Mouse (Mus musculus): Measurements from ENCODE around the gene Rpl5. TPM values are rescaled to one million over a fixed set of nuclear protein-coding genes. Genes with fewer than 3 reads are reported as not detected.

Rpl5 gene
- total RNA-seq, 2 experiments from 2014 or later, result 147 to 148 TPM

GRCm38 (mm10) chr5:107938886-107939285 is 38.6 kb downstream of the Rpl5 start:
- intact Hi-C loops (cut with DNase I), result no loop called here
- DNase-seq, result no peak

- intact Hi-C loops (cut with DNase I), result no loop called here
Observed at GRCm38 (mm10) chr5:107939701-107940100, 39.4 kb downstream of the Rpl5 start.

DNA sequence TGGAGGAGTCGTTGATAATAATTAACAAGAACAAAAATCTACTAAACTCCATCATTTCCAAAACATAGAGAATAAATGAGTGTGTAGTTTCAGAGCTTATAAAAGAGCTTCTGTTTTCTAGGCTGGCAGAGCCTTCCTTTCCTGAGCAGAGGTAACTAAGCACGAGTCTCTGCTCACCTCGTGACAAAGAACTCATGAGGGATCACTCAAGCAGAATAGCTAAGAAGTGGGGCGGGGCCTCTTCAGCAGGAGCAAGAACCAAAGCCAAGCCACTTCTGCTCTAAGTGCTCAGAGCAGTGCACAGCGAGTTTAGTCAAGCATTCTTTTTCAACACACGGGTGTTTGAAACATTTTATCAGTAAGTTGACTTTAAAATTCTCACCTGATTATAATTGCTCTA is 40.9 kb downstream of the Rpl5 start:
- intact Hi-C loops (cut with DNase I), result no loop called here
- DNase-seq, result no peak

More at GRCm38 (mm10) chr5:107939701-107940100, 39.4 kb downstream of the Rpl5 start:
- DNase-seq, result no peak

DNA sequence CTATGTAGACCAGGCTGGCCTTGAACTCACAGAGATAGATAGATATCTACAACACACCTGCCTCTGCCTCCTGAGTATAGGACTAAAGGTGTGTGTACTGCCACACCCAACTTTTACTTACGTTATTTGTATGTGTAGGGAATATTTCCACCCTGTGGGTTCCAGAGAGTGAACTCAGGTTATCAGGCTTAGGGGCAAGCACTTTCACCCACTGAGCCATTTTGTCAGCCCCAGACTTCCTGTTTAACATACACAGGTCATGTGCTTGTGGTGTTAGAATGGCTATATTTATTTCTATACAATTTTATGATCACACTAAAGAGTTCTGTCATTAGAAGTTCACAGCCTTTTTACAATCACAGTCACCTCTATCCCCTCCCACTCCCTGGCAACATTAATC is 42.6 kb downstream of the Rpl5 start:
- no peak for DNase-seq
- intact Hi-C loops (cut with DNase I), result no loop called here

GRCm38 (mm10) chr5:107943526-107943925 is 43.2 kb downstream of the Rpl5 start:
- no peak for DNase-seq
- intact Hi-C loops (cut with DNase I), result no loop called here

- DNase-seq, result no peak
- intact Hi-C loops (cut with DNase I), result no loop called here
Observed at GRCm38 (mm10) chr5:107946475-107946874, 46.2 kb downstream of the Rpl5 start.

DNA sequence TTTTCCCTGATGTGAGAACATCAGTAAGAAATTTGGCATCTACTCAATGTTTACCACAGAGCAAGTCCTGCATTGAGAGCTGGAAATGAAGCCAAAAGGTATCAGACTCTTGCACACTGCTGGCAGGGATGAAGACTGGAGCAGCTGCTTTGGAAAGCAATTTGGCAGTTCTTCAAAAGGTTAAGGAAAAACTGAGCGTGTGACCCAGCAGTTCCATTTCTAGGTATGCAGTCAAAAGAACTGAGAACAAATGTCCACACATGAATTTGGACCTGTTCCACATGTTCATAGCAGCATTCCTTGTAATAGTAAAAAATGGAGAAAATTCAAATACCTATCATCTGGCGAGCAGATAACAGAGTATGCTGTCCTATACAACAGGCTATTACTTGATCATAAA is 47.2 kb downstream of the Rpl5 start:
- intact Hi-C loops (cut with DNase I), result no loop called here
- DNase-seq, result no peak

DNA sequence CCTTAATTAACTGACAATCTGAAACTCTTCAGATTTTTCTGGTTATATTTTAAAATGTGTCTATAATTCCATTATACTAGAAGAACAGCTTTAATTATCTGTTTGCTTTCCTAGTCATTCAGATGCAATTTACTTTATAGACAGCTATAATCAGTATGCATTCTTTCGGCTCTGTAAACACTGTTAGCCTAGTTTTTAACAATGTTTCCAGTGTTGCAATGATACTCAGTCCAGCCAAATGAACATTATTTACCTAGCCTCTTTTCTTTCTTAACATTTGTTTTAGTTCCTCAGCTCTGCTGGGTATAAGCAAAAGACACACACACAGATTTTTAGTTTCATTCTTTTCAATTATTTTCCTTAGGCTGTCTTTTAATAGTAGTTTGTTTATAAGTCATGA is 48.6 kb downstream of the Rpl5 start:
- intact Hi-C loops (cut with DNase I), result no loop called here
- DNase-seq, result no peak

DNA sequence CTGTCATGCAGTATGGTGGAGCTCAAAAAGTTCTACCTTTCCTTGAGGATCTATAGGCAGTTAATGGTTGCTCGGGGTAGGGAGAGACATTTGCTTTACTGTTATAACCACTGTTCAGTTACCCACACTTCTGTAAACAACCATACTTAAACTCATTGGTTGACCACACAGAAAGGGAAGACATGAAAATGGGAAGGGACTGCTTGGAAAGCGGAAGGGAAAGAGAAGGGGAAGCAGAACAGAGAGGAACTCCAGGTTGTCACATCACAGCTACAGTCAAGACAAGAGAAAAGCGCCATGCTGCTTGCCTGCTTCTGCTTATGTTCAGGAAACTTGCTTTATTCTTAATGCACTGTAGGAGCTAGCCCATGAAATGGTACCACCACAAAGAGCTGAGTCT is 49.3 kb downstream of the Rpl5 start:
- DNase-seq, result no peak
- intact Hi-C loops (cut with DNase I), result no loop called here

GRCm38 (mm10) chr5:107950643-107951042 is 50.3 kb downstream of the Rpl5 start:
- no peak for DNase-seq
- intact Hi-C loops (cut with DNase I), result no loop called here

Other genes starting within 250 kb of the Rpl5 start
- gene Gfi1, start 174.5 kb upstream of the Rpl5 start, total RNA-seq (2021), result under 1 TPM in 1 of 2 experiments, not detected in 1; 0.36 TPM
- gene Ube2d2b, start 70.4 kb upstream of the Rpl5 start, total RNA-seq (2021), result not detected
- 10 to 100 TPM; 69.0 to 75.8 TPM for gene Evi5, start 25.4 kb upstream of the Rpl5 start, total RNA-seq (2021)
- gene Fam69a, start 86.6 kb downstream of the Rpl5 start, total RNA-seq (2021), result 10 to 100 TPM; 36.3 to 37.9 TPM
- gene Mtf2, start 165.2 kb downstream of the Rpl5 start, total RNA-seq (2021), result 10 to 100 TPM; 73.8 to 81.7 TPM
- 10 to 100 TPM; 15.9 to 18.3 TPM for gene Tmed5, start 232.1 kb downstream of the Rpl5 start, total RNA-seq (2021)
- gene Ccdc18, start 232.4 kb downstream of the Rpl5 start, total RNA-seq (2021), result 1 to 10 TPM; 2.3 to 2.9 TPM